14 mouse cellular contexts compared by ENCODE assay signal in the genomic region with DNA sequence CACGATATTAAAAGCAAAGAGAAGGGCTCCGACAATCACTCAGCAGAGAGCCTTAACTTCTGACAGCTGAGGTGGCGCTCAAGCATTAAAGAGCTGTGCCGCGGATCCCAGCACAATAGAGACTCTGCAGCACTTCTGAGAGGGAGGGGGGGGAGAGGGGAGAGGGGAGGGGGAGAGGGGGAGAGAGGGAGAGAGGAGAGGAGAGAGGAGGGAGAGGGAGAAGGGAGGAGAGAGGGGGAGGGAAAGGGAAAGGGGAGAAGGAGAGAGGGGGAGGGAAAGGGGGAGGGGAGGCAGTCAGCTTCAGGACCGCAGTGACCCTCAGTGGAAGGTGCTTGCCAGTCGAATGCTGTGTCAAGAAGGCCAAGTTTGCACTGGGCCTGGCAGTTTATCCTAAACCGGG. TPM values are rescaled to one million over a fixed set of nuclear protein-coding genes. Genes with fewer than 3 reads are reported as not detected.
DNase-seq lines count a peak whose midpoint lies in the region; ATAC-seq lines count a peak whose summit lies in the region.
"Had no signal": no experiment of that assay in that cellular context is flagged by ENCODE, and none has a peak within 500 bp of the region (broad histone marks: within the 10 kb centered on the region; RNA-seq: fewer than 3 reads in every experiment).

No protein-coding gene starts in this region.

- peak overlapping the region; percentile 26; the same call in 1 of the 2 replicates for H3K4me2 ChIP-seq in heart, embryonic 14.5 days (ENCODE audit: low read length)
- H3K4me2 ChIP-seq in hindbrain, embryonic 16.5 days (ENCODE audit: low read length) = peak overlapping the region; percentile 35
- H3K4me2 ChIP-seq in neural tube, embryonic 12.5 days (replicated peaks) = peak overlapping the region; percentile 25; the same call in 1 of the 2 replicates

- no peak for ATAC-seq in heart, embryonic 14.5 days (ENCODE audit: insufficient number of reproducible peaks, insufficient read depth, low FRiP score, low read depth)
- ATAC-seq in hindbrain, embryonic 16.5 days = no peak
- no peak for ATAC-seq in neural tube, embryonic 12.5 days (ENCODE audit: low FRiP score, low read depth)

- DNase-seq in heart, postnatal 36 days = no peak
- DNase-seq in forebrain, embryonic 10.5 days (ENCODE audit: extremely low spot score, low spot score) = peak; percentile 40
- no peak for DNase-seq in urinary bladder, postnatal 25 days (ENCODE audit: low spot score)
- DNase-seq in adrenal gland, postnatal 4 days (ENCODE audit: low spot score in 2 of 2) = no peak
- DNase-seq in gastrocnemius, postnatal 36 days = no peak
- DNase-seq: adrenal gland, postnatal 25 days; B cell, adult 2 months; cerebellum, adult 9-11 months; left cerebral cortex, postnatal 4 days; spleen, adult 18-20 months; thymus, adult 18-20 months had no signal

- no peak overlapping the region for H3K9ac ChIP-seq in heart, embryonic 14.5 days (ENCODE audit: low read length)
- no peak overlapping the region for H3K9ac ChIP-seq in hindbrain, embryonic 16.5 days (ENCODE audit: low read depth, low read length)
- H3K9ac ChIP-seq in neural tube, embryonic 12.5 days = no peak overlapping the region

- intact Hi-C loops in heart, postnatal 36 days (cut with DNase I) = loop anchor here (10.0 kb wide), 1 partner anchor 596 kb away; no protein-coding TSS in a partner anchor
- intact Hi-C loops in gastrocnemius, postnatal 36 days (cut with DNase I) = loop anchor here (5.0 kb wide), 1 partner anchor 133 kb away; the partner anchor contains the start of gene Gtf2f2

- H3K27me3 ChIP-seq in heart, embryonic 14.5 days (ENCODE audit: control insufficient read depth, insufficient read depth, low read length) = no peaks in the 10 kb centered on the region
- H3K27me3 ChIP-seq in forebrain, embryonic 10.5 days (ENCODE audit: poor library complexity, severe bottlenecking) = 0 out of 2 replicates have a peak, but pooled peaks cover 10% of the 10 kb centered on the region
- H3K27me3 ChIP-seq in hindbrain, embryonic 16.5 days (replicated peaks; ENCODE audit: control insufficient read depth, insufficient read depth, low read length) = no peaks in the 10 kb centered on the region
- no peaks in the 10 kb centered on the region for H3K27me3 ChIP-seq in neural tube, embryonic 12.5 days (replicated peaks)

- H3K36me3 ChIP-seq in heart, embryonic 14.5 days (ENCODE audit: control insufficient read depth, insufficient read depth, low read length) = no peaks in the 10 kb centered on the region
- no peaks in the 10 kb centered on the region for H3K36me3 ChIP-seq in forebrain, embryonic 10.5 days (replicated peaks)
- no peaks in the 10 kb centered on the region for H3K36me3 ChIP-seq in hindbrain, embryonic 16.5 days (ENCODE audit: control insufficient read depth, insufficient read depth, low read length)
- H3K36me3 ChIP-seq in neural tube, embryonic 12.5 days = no peaks in the 10 kb centered on the region

- no peak overlapping the region for H3K27ac ChIP-seq in heart, embryonic 14.5 days (replicated peaks in 1 of 2; ENCODE audit: control insufficient read depth in 1 of 2, insufficient read depth in 1 of 2, low read depth in 2 of 2, low read length in 2 of 2)
- peak overlapping the region; percentile 30; the same call in 1 of the 2 replicates for H3K27ac ChIP-seq in forebrain, embryonic 10.5 days
- no peak overlapping the region for H3K27ac ChIP-seq in hindbrain, embryonic 16.5 days (ENCODE audit: low read depth, low read length)
- no peak overlapping the region for H3K27ac ChIP-seq in neural tube, embryonic 12.5 days

- H3K9me3 ChIP-seq in heart, embryonic 14.5 days (ENCODE audit: control insufficient read depth, low read length) = no peaks in the 10 kb centered on the region
- no peaks in the 10 kb centered on the region for H3K9me3 ChIP-seq in forebrain, embryonic 10.5 days
- H3K9me3 ChIP-seq in hindbrain, embryonic 16.5 days (ENCODE audit: control insufficient read depth, low read length) = no peaks in the 10 kb centered on the region
- H3K9me3 ChIP-seq in neural tube, embryonic 12.5 days = no peaks in the 10 kb centered on the region

- H3K4me1 ChIP-seq in heart, embryonic 14.5 days (ENCODE audit: control insufficient read depth in 2 of 2, insufficient read depth in 2 of 2, low read length in 2 of 2) = peaks cover 0 to 4% of the 10 kb centered on the region in 2 experiments; a peak in 1 of 4 replicates
- H3K4me1 ChIP-seq in forebrain, embryonic 10.5 days = peaks cover 53% of the 10 kb centered on the region
- H3K4me1 ChIP-seq in hindbrain, embryonic 16.5 days (ENCODE audit: control insufficient read depth, insufficient read depth, low read depth, low read length) = peaks cover 2% of the 10 kb centered on the region
- peaks cover 15% of the 10 kb centered on the region for H3K4me1 ChIP-seq in neural tube, embryonic 12.5 days

- 19% methylated on average over 8 of the region's 8 CpGs for WGBS in heart, embryonic 14.5 days
- 23% methylated on average over 8 of the region's 8 CpGs for WGBS in forebrain, embryonic 10.5 days
- WGBS in hindbrain, embryonic 16.5 days = 15% methylated on average over 8 of the region's 8 CpGs
- WGBS in neural tube, embryonic 12.5 days = 16% methylated on average over 8 of the region's 8 CpGs

- no peak overlapping the region for H3K4me3 ChIP-seq in heart, embryonic 14.5 days (ENCODE audit: control insufficient read depth in 1 of 2, insufficient read depth in 1 of 2, low read depth in 1 of 2, low read length in 2 of 2)
- H3K4me3 ChIP-seq in forebrain, embryonic 10.5 days = peak overlapping the region; percentile 1; the same call in 1 of the 2 replicates
- H3K4me3 ChIP-seq in hindbrain, embryonic 16.5 days (ENCODE audit: low read length) = no peak overlapping the region
- H3K4me3 ChIP-seq in neural tube, embryonic 12.5 days = no peak overlapping the region

RNA-seq across cellular contexts. Expression of gene Tpt1, which starts 34.1 kb away (rescaled TPM):
- polyA plus RNA-seq in heart, embryonic 14.5 days (2014; fragmentation: Nextera tagmentation; extraction: Ambion mirVana) = 1,091 and 1,152 TPM in 2 replicates
- total RNA-seq in heart, postnatal 36 days (2021) = 1,000 to 10,000 TPM; 2,953 to 3,079 TPM
- polyA plus RNA-seq in forebrain, embryonic 10.5 days (2016; fragmentation: Nextera tagmentation; extraction: Ambion mirVana) = 885 and 915 TPM in 2 replicates
- 585 and 607 TPM in 2 replicates for polyA plus RNA-seq in hindbrain, embryonic 16.5 days (2015; fragmentation: Nextera tagmentation; extraction: Ambion mirVana)
- polyA plus RNA-seq in neural tube, embryonic 12.5 days (2016; fragmentation: Nextera tagmentation; extraction: Ambion mirVana) = 931 and 967 TPM in 2 replicates
- total RNA-seq in adrenal gland, postnatal 4 days (2021) = 1,000 to 10,000 TPM; 3,227 to 3,375 TPM
- total RNA-seq in gastrocnemius, postnatal 36 days (2021) = 1,000 to 10,000 TPM; 2,921 to 3,241 TPM
